In the genomic region with DNA sequence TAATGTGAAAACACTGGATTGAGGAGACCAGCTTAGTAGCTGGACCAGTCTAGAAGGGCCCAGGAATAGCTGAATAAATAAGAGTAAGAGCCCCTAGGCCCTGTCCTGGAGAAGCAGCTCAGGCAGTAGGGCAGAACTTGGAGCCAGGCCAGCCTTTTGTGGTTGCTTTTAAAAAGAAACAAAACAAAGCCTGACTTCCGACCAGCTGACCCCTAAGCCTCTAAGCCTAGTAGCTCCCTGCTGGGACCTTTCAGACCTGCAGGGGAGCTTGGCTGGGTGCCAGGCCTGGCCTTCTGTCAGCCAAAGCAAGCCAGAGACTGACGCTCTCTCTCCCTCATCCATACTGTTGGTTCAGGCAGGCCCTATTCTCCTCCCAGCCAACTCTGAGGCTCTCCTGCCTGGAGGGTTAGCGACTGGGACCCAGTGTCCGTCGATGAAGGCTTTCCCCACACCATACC, we compare ENCODE assay signal across 8 mouse cellular contexts.
DNase-seq lines count a peak whose midpoint lies in the region; ATAC-seq and TF ChIP-seq lines count a peak whose summit lies in the region.

No protein-coding gene starts in this region.

- H3K4me1 ChIP-seq in CH12.LX (ENCODE audit: control insufficient read depth in 1 of 2, insufficient read depth in 2 of 2): peaks cover 12 to 82% of the 10 kb centered on the region in 2 experiments
- H3K4me1 ChIP-seq in forebrain, embryonic 16.5 days (replicated peaks; ENCODE audit: control insufficient read depth, insufficient read depth, low read length): peaks cover 7% of the 10 kb centered on the region; the same call in 1 of the 2 replicates
- H3K4me1 ChIP-seq in neural tube, embryonic 13.5 days (replicated peaks): peaks cover 26% of the 10 kb centered on the region
- no peaks in the 10 kb centered on the region for H3K4me1 ChIP-seq in stomach, postnatal 0 days (replicated peaks; ENCODE audit: control insufficient read depth, insufficient read depth)

- no peak overlapping the region for H3K4me2 ChIP-seq in CH12.LX (ENCODE audit: insufficient read depth, low read depth, poor library complexity, severe bottlenecking)
- H3K4me2 ChIP-seq in forebrain, embryonic 16.5 days (ENCODE audit: low read length): no peak overlapping the region
- H3K4me2 ChIP-seq in neural tube, embryonic 13.5 days: no peak overlapping the region
- H3K4me2 ChIP-seq in stomach, postnatal 0 days (replicated peaks; ENCODE audit: low read depth): no peak overlapping the region

- H3K9me3 ChIP-seq in CH12.LX (replicated peaks; ENCODE audit: low read length): peaks cover 12% of the 10 kb centered on the region
- peaks cover 4% of the 10 kb centered on the region; the same call in 1 of the 2 replicates for H3K9me3 ChIP-seq in forebrain, embryonic 16.5 days (ENCODE audit: control insufficient read depth, low read length)
- H3K9me3 ChIP-seq in neural tube, embryonic 13.5 days: 0 out of 2 replicates have a peak, but pooled peaks cover 6% of the 10 kb centered on the region
- no peaks in the 10 kb centered on the region for H3K9me3 ChIP-seq in stomach, postnatal 0 days (ENCODE audit: control insufficient read depth, low read length)

- peaks cover 57 to 95% of the 10 kb centered on the region in 2 experiments for H3K36me3 ChIP-seq in CH12.LX (replicated peaks in 1 of 2; ENCODE audit: control insufficient read depth in 1 of 2, insufficient read depth in 1 of 2, low read length in 1 of 2)
- no peaks in the 10 kb centered on the region for H3K36me3 ChIP-seq in forebrain, embryonic 16.5 days (ENCODE audit: control insufficient read depth, insufficient read depth)
- no peaks in the 10 kb centered on the region for H3K36me3 ChIP-seq in neural tube, embryonic 13.5 days
- no peaks in the 10 kb centered on the region for H3K36me3 ChIP-seq in stomach, postnatal 0 days (ENCODE audit: control insufficient read depth, insufficient read depth, low read length)

- TF ChIP-seq RAD21 in CH12.LX (IDR thresholded peaks at IDR 0.05; ENCODE audit: low read depth, low read length): no peak

- no peak overlapping the region for H3K27ac ChIP-seq in CH12.LX (ENCODE audit: insufficient read depth, low read depth)
- H3K27ac ChIP-seq in forebrain, embryonic 16.5 days (ENCODE audit: low read length): no peak overlapping the region
- peak overlapping the region; percentile 52 for H3K27ac ChIP-seq in neural tube, embryonic 13.5 days (replicated peaks)
- H3K27ac ChIP-seq in stomach, postnatal 0 days (replicated peaks): no peak overlapping the region

- peak; percentile 55 for ATAC-seq in cerebellum, adult (ENCODE audit: insufficient number of reproducible peaks, low FRiP score, low TSS enrichment)
- peak; percentile 75 for ATAC-seq in forebrain, embryonic 16.5 days
- ATAC-seq in neural tube, embryonic 13.5 days (ENCODE audit: low read depth): peak; percentile 87
- ATAC-seq in stomach, postnatal 0 days (ENCODE audit: low FRiP score, low TSS enrichment): peak; percentile 72

- H3K4me3 ChIP-seq in CH12.LX (replicated peaks in 1 of 3; ENCODE audit: low read depth in 2 of 3, low read length in 2 of 3, poor library complexity in 1 of 3): no peak overlapping the region
- H3K4me3 ChIP-seq in forebrain, embryonic 16.5 days (replicated peaks; ENCODE audit: low read length): no peak overlapping the region
- no peak overlapping the region for H3K4me3 ChIP-seq in neural tube, embryonic 13.5 days
- H3K4me3 ChIP-seq in stomach, postnatal 0 days (ENCODE audit: low read depth, low read length): no peak overlapping the region

- no peak for TF ChIP-seq CTCF in CH12.LX (conservative IDR thresholded peaks at IDR 0.05 in 1 of 2, IDR thresholded peaks at IDR 0.05 in 1 of 2; ENCODE audit: low read depth in 2 of 2, low read length in 2 of 2)
- peak; percentile 43 for TF ChIP-seq CTCF in stomach, postnatal 0 days (IDR thresholded peaks at IDR 0.05; ENCODE audit: low read depth)

- dilution Hi-C loops in CH12.LX (cut with MboI; ENCODE audit: extremely low pct_ligation_motif_present, extremely low pct_unique_long_range_greater_than_20kb, low sequenced_read_pairs): no loop called here

- DNase-seq in CH12.LX (ENCODE audit: extremely low read depth): no peak
- peak; percentile 90 to 92 for DNase-seq in heart, postnatal 14 days
- DNase-seq in layer of hippocampus, adult 18-20 months (ENCODE audit: low spot score in 2 of 2): peak; percentile 17 to 68
- DNase-seq in lung, adult 18-20 months: peak; percentile 86 to 92
- DNase-seq in stomach, postnatal 0 days (ENCODE audit: low spot score): peak; percentile 80

- H3K79me2 ChIP-seq in CH12.LX (replicated peaks; ENCODE audit: control insufficient read depth, extremely low read depth, insufficient read depth, poor library complexity, severe bottlenecking): peaks cover 95% of the 10 kb centered on the region

- no peak overlapping the region for H3K9ac ChIP-seq in CH12.LX (ENCODE audit: insufficient read depth, low read depth)
- no peak overlapping the region for H3K9ac ChIP-seq in forebrain, embryonic 16.5 days (replicated peaks; ENCODE audit: low read depth, low read length)
- H3K9ac ChIP-seq in neural tube, embryonic 13.5 days: no peak overlapping the region
- H3K9ac ChIP-seq in stomach, postnatal 0 days (ENCODE audit: low read length): no peak overlapping the region

- TF ChIP-seq EP300 in CH12.LX (IDR thresholded peaks at IDR 0.05; ENCODE audit: low read length): no peak
- TF ChIP-seq EP300 in stomach, postnatal 0 days (optimal IDR thresholded peaks at IDR 0.05): no peak

- TF ChIP-seq POLR2A in CH12.LX (IDR thresholded peaks at IDR 0.05; ENCODE audit: low read depth, low read length): no peak

- in situ Hi-C loops in CH12.LX (cut with MboI; ENCODE audit: low pct_ligation_motif_present, low pct_unique_long_range_greater_than_20kb, low sequenced_read_pairs): no loop called here

- 2% methylated on average over 5 of the region's 5 CpGs for WGBS in forebrain, embryonic 16.5 days
- WGBS in neural tube, embryonic 13.5 days: 2% methylated on average over 5 of the region's 5 CpGs
- WGBS in stomach, postnatal 0 days: 5% methylated on average over 5 of the region's 5 CpGs

- no peaks in the 10 kb centered on the region for H3K27me3 ChIP-seq in CH12.LX (replicated peaks)
- H3K27me3 ChIP-seq in forebrain, embryonic 16.5 days (replicated peaks; ENCODE audit: control insufficient read depth, insufficient read depth, low read length): no peaks in the 10 kb centered on the region
- peaks cover 7% of the 10 kb centered on the region; the same call in 1 of the 2 replicates for H3K27me3 ChIP-seq in neural tube, embryonic 13.5 days
- no peaks in the 10 kb centered on the region for H3K27me3 ChIP-seq in stomach, postnatal 0 days (ENCODE audit: control insufficient read depth, insufficient read depth, low read length)

- intact Hi-C loops in heart, postnatal 14 days (cut with DNase I): no loop called here

TF ChIP-seq in CH12.LX, 34 proteins besides CTCF, POLR2A, EP300 and RAD21:
- TF ChIP-seq CHD2 (IDR thresholded peaks at IDR 0.05; ENCODE audit: low read length) (no peak), USF1 (IDR thresholded peaks at IDR 0.05; ENCODE audit: low read depth, low read length) (peak; percentile 52), BHLHE40 (IDR thresholded peaks at IDR 0.05; ENCODE audit: low read depth, low read length) (peak; percentile 39; the same call in 1 of the 2 replicates), ELF1 (IDR thresholded peaks at IDR 0.05; ENCODE audit: low read depth, low read length) (peak; percentile 52), IRF4 (IDR thresholded peaks at IDR 0.05; ENCODE audit: low read depth, low read length) (0 out of 2 replicates have a peak, but pooled peaks have one; percentile 19), UBTF (IDR thresholded peaks at IDR 0.05; ENCODE audit: low read depth, low read length) (no peak), SIN3A (IDR thresholded peaks at IDR 0.05; ENCODE audit: low read length) (0 out of 2 replicates have a peak, but pooled peaks have one; percentile 35)
